Mouse (Mus musculus) CH12.LX (cell line): ENCODE results near the gene Mms22l.

Experiments
- CHD2 ChIP-seq: IDR thresholded peaks from 2 replicates; pipeline ENCODE4 v1.6.1; 2011; ENCODE audit warnings: low read length, improper control_type of control experiment
- CTCF ChIP-seq, 2 experiments: IDR thresholded peaks in 1 of 2; conservative IDR thresholded peaks in 1 of 2; 2 replicates each; pipeline ENCODE4 v1.5.1; 2011 to 2012; ENCODE audit warnings: low read depth in 2 of 2, low read length in 2 of 2, improper control_type of control experiment in 1 of 2, inconsistent platforms in 1 of 2, mild to moderate bottlenecking in 1 of 2, moderate library complexity in 1 of 2
- MEF2A ChIP-seq: IDR thresholded peaks from 2 replicates; pipeline ENCODE4 v1.6.1; 2014; ENCODE audit warnings: low read depth, mild to moderate bottlenecking, inconsistent platforms, low read length, improper control_type of control experiment, borderline replicate concordance
- POLR2A ChIP-seq: IDR thresholded peaks from 2 replicates; pipeline ENCODE4 v1.6.1; 2011; ENCODE audit warnings: low read depth, mild to moderate bottlenecking, improper control_type of control experiment, low read length
- ZNF384 ChIP-seq: IDR thresholded peaks from 2 replicates; pipeline ENCODE4 v1.6.1; 2012; ENCODE audit warnings: low read depth, low read length, improper control_type of control experiment, inconsistent platforms

DNA sequence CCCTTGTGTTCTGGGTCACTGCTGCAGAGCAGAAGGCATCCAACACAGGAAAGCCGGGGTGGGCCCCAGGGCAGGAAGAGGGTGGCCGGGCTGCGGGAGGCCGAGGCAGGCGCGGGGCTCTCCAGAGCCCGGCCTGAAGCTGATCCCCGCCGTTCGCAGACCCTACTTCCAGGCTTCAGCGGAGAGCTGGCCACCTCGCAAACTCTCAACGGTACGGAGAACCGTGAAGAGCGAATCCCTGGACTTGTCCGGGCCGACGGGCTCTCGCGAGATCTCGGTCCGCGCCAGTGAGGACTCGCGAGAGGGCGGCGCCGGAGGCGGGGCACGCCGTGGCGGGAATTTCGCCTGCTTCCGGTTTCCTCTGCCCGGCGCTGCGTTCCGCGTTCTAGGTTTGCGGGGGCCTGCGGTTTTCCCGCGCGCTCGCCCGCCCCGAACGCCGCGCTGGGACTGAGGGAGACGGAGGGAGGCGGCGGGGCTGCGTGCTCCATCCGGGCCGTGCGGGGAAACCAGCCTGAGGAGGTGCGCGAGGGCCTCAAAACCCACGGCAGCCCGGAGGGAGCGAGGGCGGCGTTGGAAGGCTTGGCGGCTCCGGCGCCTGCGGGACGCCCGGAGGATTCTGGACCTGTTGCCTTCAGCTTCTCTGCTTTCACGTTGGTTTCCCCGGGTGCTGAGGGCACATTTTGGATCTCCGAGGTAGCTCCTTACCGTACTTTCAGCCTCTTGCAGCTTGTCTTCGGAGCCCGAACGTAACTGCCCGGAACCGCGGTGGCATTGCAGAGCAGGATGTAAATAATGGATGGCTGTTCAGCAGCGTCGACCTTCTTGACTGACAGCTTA is at the start of gene Mms22l:
- no peak for TF ChIP-seq ZNF384
- no peak for TF ChIP-seq CTCF (conservative IDR thresholded peaks at IDR 0.05 in 1 of 2, IDR thresholded peaks at IDR 0.05 in 1 of 2; ENCODE audit: low read depth in 2 of 2, low read length in 2 of 2)
- TF ChIP-seq MEF2A = peak; percentile 44; the same call in 1 of the 2 replicates
- peak; percentile 100 for TF ChIP-seq CHD2
- peak; percentile 97 for TF ChIP-seq POLR2A
